In the genomic region with DNA sequence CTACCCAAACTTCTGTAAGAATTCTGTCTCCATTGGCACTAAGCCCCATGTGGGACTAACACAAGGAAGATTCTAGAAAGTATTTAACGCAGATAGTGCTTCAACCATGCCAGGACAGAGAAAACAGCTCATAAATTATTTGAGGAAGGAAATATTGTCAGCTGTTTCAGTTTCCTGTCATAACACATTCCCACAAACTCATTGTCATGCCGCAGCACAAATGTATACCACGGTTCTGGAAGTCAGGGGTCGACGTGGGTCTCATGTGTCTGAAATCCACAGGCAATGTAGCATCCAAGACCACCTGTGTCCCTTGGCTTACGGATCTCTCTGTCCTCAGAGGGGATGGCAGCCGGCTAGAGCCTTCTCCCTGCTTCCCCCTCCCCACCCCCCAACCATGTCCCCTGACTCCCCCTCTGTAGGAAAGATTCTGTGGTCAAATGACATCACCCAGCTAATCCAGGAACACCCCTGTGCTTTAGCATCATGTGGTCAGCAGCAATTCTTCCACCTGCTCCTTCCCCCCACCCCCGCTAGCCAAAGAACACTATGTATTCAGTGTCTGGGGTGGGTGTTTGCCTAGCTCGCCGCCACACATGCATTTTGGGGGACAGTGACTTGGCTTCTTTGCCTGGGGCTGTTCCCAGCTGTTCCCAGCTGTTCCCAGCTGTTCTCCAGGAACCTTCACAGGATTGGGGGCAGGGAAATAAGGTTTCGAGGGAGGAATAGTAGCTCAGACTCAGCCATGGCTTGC, we compare ENCODE assay signal across 13 mouse cellular contexts.
DNase-seq lines count a peak whose midpoint lies in the region; ATAC-seq and TF ChIP-seq lines count a peak whose summit lies in the region.
"Had no signal": no experiment of that assay in that cellular context is flagged by ENCODE, and none has a peak within 500 bp of the region (broad histone marks: within the 10 kb centered on the region; RNA-seq: fewer than 3 reads in every experiment).

No protein-coding gene starts in this region.

- H3K4me3 ChIP-seq in heart, adult 2 months: no peak overlapping the region
- no peak overlapping the region for H3K4me3 ChIP-seq in heart, embryonic 11.5 days (ENCODE audit: low read depth, low read length)
- 0 out of 2 replicates have a peak overlapping the region, but pooled peaks have one; percentile 16 for H3K4me3 ChIP-seq in bone marrow macrophage, adult 2 months (ENCODE audit: insufficient read depth, low read length)
- H3K4me3 ChIP-seq in intestine, embryonic 16.5 days (ENCODE audit: low read length): no peak overlapping the region
- H3K4me3 ChIP-seq: erythroblast, embryonic 14.5 days; layer of hippocampus, adult 2 months had no signal

- TF ChIP-seq CTCF in heart, adult 2 months (IDR thresholded peaks at IDR 0.05): no peak
- no peak for TF ChIP-seq CTCF in bone marrow macrophage, adult 2 months (IDR thresholded peaks at IDR 0.05; ENCODE audit: low read depth, low read length)

- H3K36me3 ChIP-seq in heart, adult 2 months (ENCODE audit: control insufficient read depth, insufficient read depth, low read length): no peaks in the 10 kb centered on the region
- H3K36me3 ChIP-seq in heart, embryonic 11.5 days (ENCODE audit: control insufficient read depth, insufficient read depth, low read length): no peaks in the 10 kb centered on the region
- H3K36me3 ChIP-seq in intestine, embryonic 16.5 days (ENCODE audit: control insufficient read depth, insufficient read depth, low read length): no peaks in the 10 kb centered on the region

- H3K27ac ChIP-seq in heart, adult 2 months: no peak overlapping the region
- H3K27ac ChIP-seq in heart, embryonic 11.5 days (ENCODE audit: low read depth, low read length): no peak overlapping the region
- H3K27ac ChIP-seq in bone marrow macrophage, adult 2 months (ENCODE audit: insufficient read depth, low read depth, low read length): peak overlapping the region; percentile 64
- H3K27ac ChIP-seq in intestine, embryonic 16.5 days (ENCODE audit: low read length): peak overlapping the region; percentile 41; the same call in 1 of the 2 replicates
- H3K27ac ChIP-seq: layer of hippocampus, adult 2 months had no signal

- ATAC-seq in heart, embryonic 11.5 days (replicated peaks; ENCODE audit: insufficient number of reproducible peaks, low FRiP score, low TSS enrichment): no peak
- no peak for ATAC-seq in intestine, embryonic 16.5 days
- ATAC-seq in megakaryocyte progenitor cell, adult 5-6 weeks (replicated peaks; ENCODE audit: poor library complexity): peak; percentile 58

- TF ChIP-seq POLR2A in heart, adult 2 months (IDR thresholded peaks at IDR 0.05; ENCODE audit: insufficient read depth, low read depth, low read length): no peak
- TF ChIP-seq POLR2A in bone marrow macrophage, adult 2 months (IDR thresholded peaks at IDR 0.05; ENCODE audit: borderline replicate concordance, low read depth, low read length): no peak

- H3K79me2 ChIP-seq in heart, adult 2 months (replicated peaks; ENCODE audit: control insufficient read depth, insufficient read depth, low read length): no peaks in the 10 kb centered on the region

- TF ChIP-seq EP300 in heart, adult 2 months (IDR thresholded peaks at IDR 0.05; ENCODE audit: insufficient read depth, low read depth, low read length): no peak

- H3K4me2 ChIP-seq in heart, embryonic 11.5 days: no peak overlapping the region
- H3K4me2 ChIP-seq in intestine, embryonic 16.5 days (ENCODE audit: low read depth, low read length): no peak overlapping the region

- peak; percentile 32 to 35 for DNase-seq in heart, adult 2 months
- no peak for DNase-seq in cerebellum, adult 11 months
- no peak for DNase-seq in spleen, postnatal 14 days (ENCODE audit: low spot score in 2 of 2)
- DNase-seq in MN1 (ENCODE audit: low spot score): no peak
- DNase-seq: adrenal gland, adult 2 months; spleen, adult 18-20 months; thymus, adult 2 months had no signal

- no peak overlapping the region for H3K9ac ChIP-seq in heart, adult 2 months (ENCODE audit: low read depth, low read length)
- no peak overlapping the region for H3K9ac ChIP-seq in heart, embryonic 11.5 days (ENCODE audit: low read depth, low read length)
- no peak overlapping the region for H3K9ac ChIP-seq in intestine, embryonic 16.5 days (ENCODE audit: low read depth, low read length)

- no peaks in the 10 kb centered on the region for H3K9me3 ChIP-seq in heart, embryonic 11.5 days (replicated peaks; ENCODE audit: control insufficient read depth, low read length)
- H3K9me3 ChIP-seq in intestine, embryonic 16.5 days (ENCODE audit: control insufficient read depth, low read length): no peaks in the 10 kb centered on the region

- H3K27me3 ChIP-seq in heart, adult 2 months (ENCODE audit: control insufficient read depth, insufficient read depth, low read length): no peaks in the 10 kb centered on the region
- H3K27me3 ChIP-seq in heart, embryonic 11.5 days (ENCODE audit: control insufficient read depth, insufficient read depth, low read length): no peaks in the 10 kb centered on the region
- no peaks in the 10 kb centered on the region for H3K27me3 ChIP-seq in intestine, embryonic 16.5 days (replicated peaks; ENCODE audit: control insufficient read depth, insufficient read depth, low read length)

- intact Hi-C loops in heart, adult 2 months (cut with DNase I): no loop called here

- peaks cover 13% of the 10 kb centered on the region for H3K4me1 ChIP-seq in heart, adult 2 months (ENCODE audit: control insufficient read depth, insufficient read depth, low read length)
- peaks cover 11% of the 10 kb centered on the region; the same call in 1 of the 2 replicates for H3K4me1 ChIP-seq in heart, embryonic 11.5 days (ENCODE audit: control insufficient read depth, insufficient read depth, low read length)
- peaks cover 37% of the 10 kb centered on the region for H3K4me1 ChIP-seq in bone marrow macrophage, adult 2 months (ENCODE audit: control insufficient read depth, insufficient read depth, low read length)
- H3K4me1 ChIP-seq in intestine, embryonic 16.5 days (ENCODE audit: control insufficient read depth, insufficient read depth, low read length): peaks cover 25% of the 10 kb centered on the region

- WGBS in heart, adult 2 months: 59% methylated on average over 11 of the region's 11 CpGs
- WGBS in heart, embryonic 11.5 days (ENCODE audit: insufficient replicate concordance): 77% methylated on average over 11 of the region's 11 CpGs
- WGBS in intestine, embryonic 16.5 days: 63% methylated on average over 11 of the region's 11 CpGs

Comparison
In these comparisons a context has a peak if more than half of its experiments do, and no peak if none do; other contexts are left out.
1. DNase-seq: peak in heart, adult 2 months (2 of 2); none in cerebellum, adult 11 months (single experiment), spleen, postnatal 14 days (0 of 2) and MN1 (single experiment).
2. H3K27ac ChIP-seq: peak in bone marrow macrophage, adult 2 months (single experiment) and intestine, embryonic 16.5 days (single experiment); none in heart, adult 2 months (single experiment) and heart, embryonic 11.5 days (single experiment).